Mouse (Mus musculus): ENCODE results near the gene Slc27a2. TPM values are rescaled to one million over a fixed set of nuclear protein-coding genes. Genes with fewer than 3 reads are reported as not detected.
"Not testable (repeated sequence)": the region's sequence is repeated elsewhere in the genome, so short reads cannot be mapped to it uniquely, and the experiment has no call there.

Gene Slc27a2
- total RNA-seq, 2 experiments from 2014 or later: 0.11 to 0.26 TPM

DNA sequence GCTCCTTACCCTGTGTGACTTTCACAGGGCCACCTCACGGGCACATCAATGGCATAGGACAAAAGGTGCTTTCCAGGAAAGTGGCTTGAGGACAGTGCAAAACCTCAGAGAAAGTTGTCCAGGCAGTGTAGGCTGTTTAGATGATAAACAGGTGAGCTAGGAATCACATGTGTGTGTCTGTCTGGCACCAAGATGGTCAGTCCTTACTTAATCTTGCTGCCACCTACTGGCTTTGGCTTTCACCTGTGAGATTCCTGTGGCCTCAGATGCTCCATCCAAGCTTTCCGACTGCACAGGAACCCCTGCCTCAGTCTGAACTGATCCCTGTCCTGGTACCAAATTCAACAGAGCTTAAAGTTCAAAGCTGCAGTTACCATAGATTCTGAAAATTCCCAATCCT is 46.2 kb downstream of the Slc27a2 start:
- intact Hi-C loops (cut with DNase I): loop anchor here (2.0 to 5.0 kb wide), 4 partner anchors 44 to 399 kb away; partner anchors contain the start of gene Usp50
- no peak for DNase-seq (ENCODE audit: low spot score)

DNA sequence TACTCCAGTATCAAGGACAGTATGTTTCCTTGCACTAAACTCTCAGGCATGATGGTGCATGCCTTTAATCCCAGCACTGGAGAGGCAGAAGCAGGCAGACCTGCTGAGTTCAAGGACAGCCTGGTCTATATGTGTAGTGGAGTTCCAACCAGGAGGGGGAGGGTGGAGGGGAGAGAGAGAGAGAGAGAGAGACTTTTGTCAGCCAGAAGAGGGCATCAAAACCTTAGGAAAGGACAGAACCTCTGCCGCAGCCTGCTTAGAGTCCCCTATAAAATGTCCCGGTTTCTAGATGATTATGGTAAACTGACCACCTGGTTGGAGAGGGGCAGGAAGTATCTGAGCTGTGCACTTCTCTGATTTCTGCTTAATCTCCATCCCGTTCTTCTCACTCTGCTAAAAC is 46.8 kb downstream of the Slc27a2 start:
- intact Hi-C loops (cut with DNase I): loop anchor here (2.0 to 5.0 kb wide), 4 partner anchors 43 to 398 kb away; partner anchors contain the start of gene Usp50
- no peak for DNase-seq (ENCODE audit: low spot score)

DNA sequence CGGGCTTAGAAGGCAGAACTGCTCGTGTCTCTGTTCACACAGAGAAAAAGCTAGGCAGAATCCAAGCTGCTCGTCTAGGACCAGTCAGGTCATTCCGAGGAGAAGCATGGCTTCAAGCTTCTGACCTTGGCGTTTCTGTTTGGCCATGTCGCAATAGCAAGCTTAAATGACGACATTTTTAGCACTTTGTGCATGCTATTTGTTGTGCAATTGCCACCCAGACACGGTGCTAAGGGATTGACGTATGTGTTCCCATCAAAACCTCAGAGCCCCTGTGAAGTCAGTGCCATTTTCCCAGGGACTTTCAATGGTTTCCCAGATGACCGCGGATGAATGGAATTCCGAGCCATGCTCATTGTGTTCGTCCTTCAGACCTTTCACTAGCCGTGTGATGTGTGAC is 48.3 kb downstream of the Slc27a2 start:
- DNase-seq (ENCODE audit: low spot score): no peak
- intact Hi-C loops (cut with DNase I): no loop called here

DNA sequence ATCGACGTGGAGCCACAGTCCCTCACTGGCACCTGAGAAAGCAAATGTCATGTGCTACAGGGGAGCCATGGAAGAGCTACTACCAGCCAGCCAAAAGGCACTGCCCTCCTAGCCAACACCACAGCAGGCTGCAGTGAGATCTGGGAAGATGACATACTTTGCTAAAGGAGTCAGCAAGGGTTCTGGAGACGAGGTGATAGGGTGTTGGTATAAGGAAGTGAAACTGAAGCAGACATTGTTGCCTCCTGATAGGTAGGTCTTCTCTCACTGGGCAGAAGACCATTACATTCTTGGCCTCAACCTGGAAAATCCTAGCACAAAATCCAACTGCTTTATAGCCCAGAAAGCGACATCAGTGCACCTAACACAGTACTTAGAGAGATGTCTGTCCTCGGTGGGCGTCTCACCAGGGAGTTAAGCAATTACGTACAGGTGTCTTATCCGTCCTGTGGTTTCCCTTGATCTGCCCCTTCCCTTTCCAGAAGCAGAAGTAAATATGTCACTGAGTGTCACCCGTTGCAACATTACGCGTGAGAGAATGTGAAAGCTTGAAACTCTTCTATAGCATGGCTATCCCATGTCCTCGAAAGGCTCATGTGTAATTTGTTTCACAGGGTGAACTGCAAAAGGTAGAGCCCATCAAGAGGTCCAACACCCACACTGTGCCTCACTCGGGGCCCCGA is 49.9 kb downstream of the Slc27a2 start:
- intact Hi-C loops (cut with DNase I): no loop called here
- no peak for DNase-seq (ENCODE audit: low spot score)

DNA sequence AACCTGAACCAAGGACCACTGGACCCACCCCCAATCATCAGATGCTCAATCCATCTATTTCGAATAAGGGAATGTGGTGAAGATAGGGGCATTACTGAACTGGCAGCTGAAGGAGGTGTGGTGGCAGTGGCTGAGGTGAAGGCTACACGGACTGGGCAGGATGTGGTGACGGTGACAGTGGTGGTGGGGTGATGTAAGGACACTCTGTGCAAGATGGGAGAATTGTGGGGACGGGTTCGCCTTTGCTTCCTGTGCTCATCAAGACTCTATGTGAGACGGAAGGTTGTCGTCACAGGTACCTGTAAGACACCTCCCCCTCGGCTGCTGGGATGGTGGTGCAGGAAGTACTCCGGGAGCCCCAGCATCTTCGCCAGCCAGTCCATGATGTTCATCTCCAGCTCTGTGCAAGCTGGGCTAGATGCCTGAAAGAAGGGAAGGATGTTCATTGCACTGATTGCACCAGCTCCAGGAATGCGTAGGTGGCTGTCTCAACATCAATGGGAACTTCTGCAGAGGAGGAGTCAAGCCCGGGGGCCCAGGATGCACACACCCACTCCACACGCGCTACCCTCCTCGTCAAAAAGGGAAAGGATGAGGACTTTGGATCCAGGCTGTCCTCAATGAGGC is 54.0 kb downstream of the Slc27a2 start:
- intact Hi-C loops (cut with DNase I): no loop called here

DNA sequence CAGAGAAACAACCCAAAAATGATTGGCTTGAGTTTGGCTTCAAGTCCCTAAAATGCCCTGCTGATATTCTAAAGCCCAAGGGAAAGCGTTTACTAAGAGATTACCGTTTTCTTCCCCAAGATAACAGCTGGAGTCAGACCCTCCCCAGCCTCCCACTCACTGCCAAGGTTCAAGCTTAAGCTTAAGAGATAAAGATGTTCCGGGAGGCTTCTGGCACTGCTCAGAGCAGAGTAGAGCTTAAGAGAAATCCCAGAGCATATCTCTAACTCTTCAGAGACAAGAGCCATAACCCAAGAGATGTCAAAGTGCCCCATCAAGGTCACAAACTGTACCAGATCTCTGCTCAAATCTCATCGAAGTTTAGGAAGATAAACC is 54.5 kb downstream of the Slc27a2 start:
- DNase-seq (ENCODE audit: low spot score): no peak
- intact Hi-C loops (cut with DNase I): no loop called here

More for the DNA sequence above, 54.0 kb downstream of the Slc27a2 start:
- DNase-seq (ENCODE audit: low spot score): no peak

DNA sequence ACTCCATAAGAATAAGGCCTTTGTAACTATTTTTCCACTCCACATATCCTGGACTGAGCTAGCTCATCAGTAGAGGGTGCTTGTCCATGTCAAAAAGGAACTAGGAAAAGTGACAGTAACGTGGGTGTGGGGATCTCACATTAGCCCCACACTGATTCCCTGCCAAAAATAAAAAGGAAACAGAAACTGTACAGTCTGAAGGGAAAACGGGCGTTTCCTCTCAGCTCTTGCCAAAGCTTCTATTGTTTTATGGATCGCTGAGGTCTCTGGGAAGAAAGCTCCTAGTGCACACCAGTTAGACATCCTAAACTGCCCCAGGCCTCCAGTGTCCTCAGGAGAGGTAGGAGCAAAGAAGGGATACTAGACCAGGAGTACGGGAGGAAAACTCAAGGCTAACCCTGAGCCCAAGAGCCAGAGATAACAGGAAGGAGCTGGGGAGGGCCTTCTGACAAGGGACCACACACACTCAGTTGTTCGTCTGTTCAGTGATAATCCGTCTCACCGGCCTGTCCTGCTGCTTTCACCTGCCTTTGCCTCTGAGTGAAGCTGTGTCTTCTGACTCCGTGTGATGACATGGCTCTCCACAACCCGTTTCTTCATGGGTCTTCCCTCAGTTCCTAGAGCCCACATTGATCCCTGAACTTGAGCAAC is 55.5 kb downstream of the Slc27a2 start:
- no peak for DNase-seq (ENCODE audit: low spot score)

DNA sequence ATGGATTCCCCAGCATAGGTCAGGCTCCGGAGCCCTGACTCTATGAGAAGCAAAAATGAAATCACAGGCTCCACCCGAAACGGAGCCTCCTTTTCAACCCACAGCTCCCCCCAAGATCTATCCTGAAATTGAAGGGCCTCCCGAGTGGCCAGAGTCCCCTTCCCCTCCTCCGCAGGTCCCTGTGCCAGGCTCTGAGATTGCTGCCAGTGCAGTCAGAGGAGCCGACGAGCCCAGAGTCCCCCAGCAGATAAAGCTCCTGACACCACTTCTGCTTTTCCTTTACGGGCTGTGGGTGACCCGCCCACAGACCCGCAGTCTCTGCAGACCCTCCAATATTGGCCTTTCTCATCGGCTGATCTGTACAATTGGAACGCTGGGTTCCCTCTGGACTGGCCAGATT is 57.4 kb downstream of the Slc27a2 start:
- intact Hi-C loops (cut with DNase I): not testable (repeated sequence)

More for the DNA sequence above, 55.5 kb downstream of the Slc27a2 start:
- intact Hi-C loops (cut with DNase I): no loop called here

DNA sequence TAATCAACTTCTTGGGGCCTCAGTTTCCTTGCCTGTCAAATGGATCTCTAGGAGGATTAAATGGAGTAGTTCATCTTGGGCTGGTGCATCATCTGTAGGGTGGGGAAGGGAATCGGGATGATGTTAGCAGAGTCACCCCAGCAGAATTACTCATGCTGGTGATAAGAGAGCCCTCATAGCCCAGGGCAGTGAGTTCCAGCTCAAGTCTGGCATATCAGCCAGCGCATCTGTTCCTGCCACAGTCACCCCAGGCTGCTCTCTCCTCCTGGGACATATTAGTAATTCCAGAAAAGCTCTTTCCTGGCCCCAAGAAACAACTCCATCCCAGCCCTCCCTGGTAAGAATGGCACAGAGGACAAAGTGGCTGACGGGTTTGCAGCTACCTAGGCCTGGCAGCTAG is 63.1 kb downstream of the Slc27a2 start:
- intact Hi-C loops (cut with DNase I): no loop called here
- no peak for DNase-seq (ENCODE audit: low spot score)

More for the DNA sequence above, 57.4 kb downstream of the Slc27a2 start:
- not testable (repeated sequence) for DNase-seq (ENCODE audit: low spot score)

DNA sequence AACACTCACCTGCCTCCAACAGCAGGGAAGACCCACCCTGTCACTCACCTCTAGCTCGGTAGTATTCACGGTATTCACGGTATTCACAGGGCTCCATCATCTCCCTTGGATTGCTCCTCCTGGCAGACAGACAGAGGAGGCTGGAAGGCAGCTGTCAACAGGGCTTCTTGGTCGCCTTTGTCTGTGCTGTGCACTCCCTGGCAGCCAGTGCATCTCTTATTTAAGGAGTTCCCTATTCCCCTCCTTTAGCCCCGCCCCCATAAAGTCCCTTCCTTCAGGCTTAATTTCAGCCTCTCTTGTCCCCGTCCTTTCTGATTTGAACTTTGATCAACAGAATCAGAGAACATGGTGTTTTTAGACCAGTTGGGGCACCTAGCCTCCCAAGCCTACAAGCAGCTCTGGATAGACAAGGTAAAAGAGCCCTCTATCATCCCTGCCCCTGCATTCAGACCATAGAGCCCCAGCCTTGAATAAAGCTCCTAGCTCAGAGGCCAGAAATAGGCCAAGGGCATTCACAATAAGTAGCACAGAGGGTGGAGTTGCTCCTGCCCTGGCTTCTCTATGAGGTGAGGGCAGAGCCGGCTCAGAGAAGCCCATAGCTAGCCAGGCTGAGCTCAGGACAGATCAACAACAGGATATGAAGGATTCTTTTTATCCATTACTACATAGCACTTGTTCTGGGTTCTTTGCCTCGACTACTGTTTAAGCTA is 66.4 kb downstream of the Slc27a2 start:
- DNase-seq (ENCODE audit: low spot score): no peak

DNA sequence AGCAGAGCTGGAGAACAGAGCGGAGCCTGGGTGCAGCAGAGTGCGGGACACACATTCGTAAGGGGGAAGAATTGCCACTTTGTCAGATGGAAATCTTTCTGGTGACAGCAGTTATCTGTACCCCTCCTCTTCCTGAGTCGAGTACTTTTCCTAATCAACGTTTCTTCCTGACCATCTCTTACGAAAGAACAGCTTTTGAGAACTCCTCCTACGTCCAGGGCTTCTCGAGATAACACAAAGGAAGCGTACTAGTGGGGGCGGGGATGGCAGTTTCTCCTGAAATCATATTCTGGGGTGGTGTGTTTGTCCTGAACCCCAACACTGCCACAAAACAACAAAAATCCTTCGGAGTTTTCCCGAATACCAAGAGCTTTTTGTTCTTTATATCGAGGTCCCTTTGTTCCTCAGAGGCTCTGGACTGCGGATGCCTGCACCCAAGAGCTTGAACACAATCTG is 67.1 kb downstream of the Slc27a2 start, which contains the start of gene Hdc:
Gene Hdc, minus strand, starts transcription at position 51 of the 456 bp plus-strand sequence.
- no peak for DNase-seq (ENCODE audit: low spot score)
- intact Hi-C loops (cut with DNase I): no loop called here

More for the DNA sequence above, 66.4 kb downstream of the Slc27a2 start:
- intact Hi-C loops (cut with DNase I): no loop called here

DNA sequence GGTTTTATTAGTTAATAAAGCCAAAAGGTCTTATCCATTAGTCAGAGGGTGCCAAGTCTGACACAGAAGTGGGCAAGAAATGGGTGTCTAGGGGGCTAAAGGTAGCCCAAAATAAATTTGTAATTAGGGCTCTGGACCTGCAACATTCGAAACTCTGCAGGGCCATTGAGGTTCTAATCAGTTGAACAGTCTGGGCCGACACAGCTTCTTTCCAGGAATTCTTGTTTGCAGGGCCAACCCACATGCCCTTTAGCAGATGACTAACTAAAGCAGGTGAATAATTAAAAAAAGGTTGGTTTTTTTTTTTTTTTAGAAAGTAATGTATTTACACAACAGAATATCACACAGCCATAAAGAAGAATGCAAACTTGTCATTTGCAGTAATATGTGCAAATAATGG is 70.2 kb downstream of the Slc27a2 start:
- intact Hi-C loops (cut with DNase I): no loop called here
- DNase-seq (ENCODE audit: low spot score): no peak

DNA sequence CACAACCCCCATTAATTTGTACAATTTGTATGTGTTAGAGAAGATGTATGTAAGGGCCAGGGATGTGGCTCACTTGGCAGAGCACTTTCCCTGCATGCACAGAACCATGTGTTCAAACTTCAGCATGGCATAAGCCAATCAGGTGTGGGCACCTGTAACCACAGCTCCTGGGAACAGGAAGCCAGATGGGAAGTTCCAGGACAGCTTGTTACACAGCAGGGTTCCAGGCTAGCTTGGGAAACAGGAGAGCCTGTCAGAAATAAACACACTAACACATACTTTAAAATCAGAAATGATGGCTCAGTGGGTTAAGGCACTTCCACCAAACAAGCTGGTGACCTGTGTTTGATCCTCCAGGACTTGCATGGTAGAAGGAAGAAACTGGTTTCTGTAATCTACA is 70.9 kb downstream of the Slc27a2 start:
- intact Hi-C loops (cut with DNase I): no loop called here
- no peak for DNase-seq (ENCODE audit: low spot score)

DNA sequence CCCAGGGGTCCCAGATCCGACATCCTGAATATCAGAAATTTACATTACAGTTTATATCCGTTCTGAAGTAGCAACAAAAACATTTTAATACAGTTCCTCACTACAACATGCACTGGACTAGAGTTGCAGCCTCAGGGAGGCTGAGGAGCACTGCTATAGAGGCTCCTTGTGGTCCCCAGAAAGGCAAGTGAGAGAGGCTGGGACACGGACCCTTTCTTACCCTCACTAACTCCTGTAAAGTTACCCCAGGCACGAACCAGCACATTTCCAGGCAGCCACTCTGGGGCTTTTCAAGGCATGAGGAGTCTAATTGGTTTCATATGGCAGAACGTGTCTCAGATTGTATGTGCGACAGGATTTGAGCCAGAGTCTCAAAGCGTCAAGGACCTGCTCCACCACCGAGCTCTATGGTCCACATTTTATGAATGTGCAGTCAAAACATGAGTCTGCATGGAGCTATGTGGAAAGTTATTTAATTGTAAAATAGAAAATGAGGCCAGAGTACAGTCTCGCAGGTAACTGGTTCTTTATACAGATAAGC is 76.3 kb downstream of the Slc27a2 start:
- no peak for DNase-seq (ENCODE audit: low spot score)
- intact Hi-C loops (cut with DNase I): no loop called here

DNA sequence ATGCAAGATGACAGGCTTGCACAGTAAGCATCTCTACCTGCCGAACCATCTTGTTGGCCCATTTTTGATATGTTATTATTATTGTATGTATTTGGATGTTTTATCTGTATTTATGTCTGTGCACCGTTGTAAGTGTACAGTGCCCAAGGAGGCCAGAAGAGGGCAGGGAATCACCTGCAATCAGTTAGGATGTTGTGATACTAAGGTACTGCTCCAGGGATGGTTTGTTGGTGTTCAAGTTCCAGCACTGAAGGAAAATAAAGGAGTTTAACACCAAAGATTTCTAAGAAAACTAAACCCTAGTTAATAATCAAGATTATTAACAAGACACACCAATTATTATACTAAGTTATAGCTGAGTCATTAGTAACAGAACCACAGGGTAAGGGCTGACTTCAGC is 81.0 kb downstream of the Slc27a2 start:
- intact Hi-C loops (cut with DNase I): no loop called here
- DNase-seq (ENCODE audit: low spot score): no peak

DNA sequence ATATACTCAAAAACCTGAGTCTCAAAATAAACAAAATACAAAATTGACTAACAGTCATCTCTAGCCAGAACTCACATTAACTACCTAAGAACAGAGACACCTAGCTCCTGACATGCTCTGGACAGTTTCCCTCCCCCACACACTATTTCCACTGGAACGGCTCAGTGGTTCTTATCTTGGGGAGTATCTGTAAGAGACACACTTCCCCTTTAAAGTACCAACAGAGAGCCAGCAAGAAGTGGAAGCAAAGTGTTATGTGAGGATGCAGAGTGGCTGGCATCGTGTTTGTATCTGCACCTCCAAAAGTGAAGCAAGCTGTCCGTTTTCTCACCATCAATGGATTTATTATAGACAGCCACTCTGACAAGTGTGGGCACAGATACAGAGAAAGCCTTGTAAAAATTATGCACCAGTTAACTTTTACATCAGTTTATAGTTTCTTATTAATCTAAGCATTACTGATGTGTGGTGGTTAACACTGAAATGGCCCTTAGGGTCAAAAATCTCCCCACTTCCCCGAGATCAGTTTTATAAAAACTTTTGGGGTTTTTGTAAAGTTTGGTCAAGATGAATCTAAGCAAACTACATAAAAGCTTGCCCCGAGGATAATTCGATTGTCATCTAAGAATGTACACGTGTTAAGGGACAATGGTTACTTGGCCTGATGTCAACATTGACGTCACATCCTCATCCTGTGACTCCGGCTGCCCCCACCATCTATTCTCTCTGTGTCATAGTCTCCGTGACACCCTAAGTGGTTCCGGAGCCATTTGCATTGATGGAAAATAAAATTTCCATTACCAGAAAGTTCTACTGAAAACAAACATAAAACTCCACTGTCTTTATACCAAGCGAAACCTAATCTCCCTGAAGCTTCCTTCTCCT is 84.0 kb downstream of the Slc27a2 start:
- DNase-seq (ENCODE audit: low spot score): no peak
- intact Hi-C loops (cut with DNase I): no loop called here

Measured in heart, postnatal 25 days (tissue).